Mouse (Mus musculus) cerebellum, adult 2 months (tissue): ENCODE measurements around the gene Gpr83.

Source experiments
- CTCF ChIP-seq: fragments of 200-500 bp; IDR thresholded peaks from 2 replicates; pipeline ENCODE4 v1.5.1; 2011; ENCODE audit warnings: low read depth, mild to moderate bottlenecking, control low read depth, low read length, moderate library complexity, borderline replicate concordance; ENCODE audit not compliant: insufficient read depth
- POLR2A ChIP-seq: fragments of 200-500 bp; IDR thresholded peaks from 2 replicates; pipeline ENCODE4 v1.6.1; 2011; ENCODE audit warnings: low read length, control low read depth, borderline replicate concordance; ENCODE audit not compliant: insufficient read depth

DNA sequence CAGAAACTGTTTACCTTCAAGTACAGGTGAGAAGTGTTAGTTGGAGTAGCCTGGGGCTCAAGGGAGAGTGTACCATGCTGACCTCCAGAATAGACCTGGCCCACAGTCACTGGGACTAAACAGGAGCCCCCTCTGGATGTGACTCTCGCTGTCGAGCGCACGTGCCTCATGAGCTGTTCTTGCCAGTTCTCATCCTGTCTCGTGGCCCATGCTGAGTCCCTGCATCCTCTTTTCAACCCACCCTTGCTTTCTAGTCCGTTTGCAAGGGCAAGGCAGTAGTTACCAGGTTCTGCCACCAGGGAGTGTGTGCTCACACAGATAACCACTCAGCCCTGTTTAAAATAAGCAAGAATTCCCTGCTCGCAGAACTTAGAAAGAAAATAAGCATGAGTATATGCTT is 6.9 kb downstream of the Gpr83 start:
- TF ChIP-seq POLR2A (no peak), CTCF (peak; percentile 48; the same call in 1 of the 2 replicates)
